Mouse (Mus musculus) MEL (cell line): ENCODE data around the gene Ergic1. TPM values are rescaled to one million over a fixed set of nuclear protein-coding genes. Genes with fewer than 3 reads are reported as not detected.

ENCODE experiments used
- DNase-seq: peaks from one replicate; pipeline ENCODE4 v3.0.0; 2011; ENCODE audit warnings: low read depth, low spot score
- H3K27ac ChIP-seq: 2 replicates; pipeline ENCODE4 v1.5.1; 2012; ENCODE audit warnings: low read depth, mild to moderate bottlenecking, control low read depth, low read length, moderate library complexity; ENCODE audit not compliant: control insufficient read depth
- H3K27me3 ChIP-seq, 2 experiments: fragments of 150-350 bp in 1 of 2; sonication (generic) in 1 of 2; 2 replicates each; pipeline ENCODE4 v1.6.1; 2012; ENCODE audit warnings: low read length in 2 of 2, mild to moderate bottlenecking in 2 of 2, improper control_type of control experiment in 1 of 2, moderate library complexity in 1 of 2; ENCODE audit not compliant: insufficient read depth in 2 of 2, control insufficient read depth in 1 of 2
- H3K36me3 ChIP-seq, 2 experiments: 2 replicates each; pipeline ENCODE4 v1.6.1; 2012 to 2014; ENCODE audit warnings: low read length in 2 of 2, improper control_type of control experiment in 1 of 2, inconsistent platforms in 1 of 2, mild to moderate bottlenecking in 1 of 2; ENCODE audit not compliant: insufficient read depth in 2 of 2, control insufficient read depth in 1 of 2
- H3K4me1 ChIP-seq, 2 experiments: fragments of 150-350 bp in 1 of 2; sonication (generic) in 1 of 2; 2 replicates each; pipeline ENCODE4 v1.6.1; 2012; ENCODE audit warnings: low read length in 2 of 2, improper control_type of control experiment in 1 of 2, mild to moderate bottlenecking in 1 of 2; ENCODE audit not compliant: insufficient read depth in 2 of 2, control insufficient read depth in 1 of 2
- H3K4me3 ChIP-seq, 2 experiments: fragments of 150-350 bp in 1 of 2; sonication (generic) in 1 of 2; 2 replicates each; pipeline ENCODE4 v1.5.1; 2012; ENCODE audit warnings: low read depth in 2 of 2, low read length in 2 of 2, mild to moderate bottlenecking in 2 of 2, moderate library complexity in 2 of 2, control low read depth in 1 of 2, improper control_type of control experiment in 1 of 2; ENCODE audit not compliant: control insufficient read depth in 1 of 2, insufficient read depth in 1 of 2
- H3K79me2 ChIP-seq: 2 replicates; pipeline ENCODE4 v1.6.1; 2012; ENCODE audit warnings: mild to moderate bottlenecking, low read length, moderate library complexity; ENCODE audit not compliant: control insufficient read depth, poor library complexity, insufficient read depth
- H3K9ac ChIP-seq: 2 replicates; pipeline ENCODE4 v1.6.1; 2012; ENCODE audit warnings: low read depth, mild to moderate bottlenecking, control low read depth, low read length, moderate library complexity; ENCODE audit not compliant: control insufficient read depth, poor library complexity, severe bottlenecking
- H3K9me3 ChIP-seq: fragments of 150-350 bp; sonication (generic); replicated peaks from 2 replicates; pipeline ENCODE4 v1.6.1; 2012; ENCODE audit warnings: mild to moderate bottlenecking, low read length, improper control_type of control experiment, moderate library complexity; ENCODE audit not compliant: insufficient read depth
- BHLHE40 ChIP-seq: IDR thresholded peaks from 2 replicates; pipeline ENCODE4 v1.6.1; 2012; ENCODE audit warnings: low read depth, mild to moderate bottlenecking, inconsistent platforms, low read length, improper control_type of control experiment, borderline replicate concordance
- CHD1 ChIP-seq: IDR thresholded peaks from 2 replicates; pipeline ENCODE4 v1.6.1; 2012; ENCODE audit warnings: low read depth, mild to moderate bottlenecking, inconsistent platforms, low read length, improper control_type of control experiment
- CHD2 ChIP-seq: IDR thresholded peaks from 2 replicates; pipeline ENCODE4 v1.6.1; 2011; ENCODE audit warnings: low read length, improper control_type of control experiment
- CTCF ChIP-seq, 3 experiments: IDR thresholded peaks in 2 of 3; conservative IDR thresholded peaks in 1 of 3; 2 replicates each; pipeline ENCODE4 v1.5.1; 2011 to 2012; ENCODE audit warnings: low read length in 3 of 3, low read depth in 2 of 3, mild to moderate bottlenecking in 2 of 3, improper control_type of control experiment in 1 of 3, inconsistent platforms in 1 of 3, mixed read lengths in 1 of 3, moderate library complexity in 1 of 3; ENCODE audit not compliant: control insufficient read depth in 1 of 3, insufficient read depth in 1 of 3, poor library complexity in 1 of 3, severe bottlenecking in 1 of 3
- E2F4 ChIP-seq: IDR thresholded peaks from 2 replicates; pipeline ENCODE4 v1.6.1; 2011; ENCODE audit warnings: low read depth, low read length, improper control_type of control experiment, borderline replicate concordance
- ELF1 ChIP-seq: IDR thresholded peaks from 2 replicates; pipeline ENCODE4 v1.6.1; 2014; ENCODE audit warnings: low read depth, mild to moderate bottlenecking, inconsistent platforms, low read length, improper control_type of control experiment, moderate library complexity
- EP300 ChIP-seq, 2 experiments: IDR thresholded peaks; 2 replicates each; pipeline ENCODE4 v1.6.1; 2011; ENCODE audit warnings: improper control_type of control experiment in 2 of 2, low read length in 2 of 2, low read depth in 1 of 2, mild to moderate bottlenecking in 1 of 2
- GABPA ChIP-seq: IDR thresholded peaks from 2 replicates; pipeline ENCODE4 v1.6.1; 2012; ENCODE audit warnings: low read depth, mild to moderate bottlenecking, inconsistent platforms, low read length, improper control_type of control experiment, moderate library complexity
- GATA1 ChIP-seq: IDR thresholded peaks from 2 replicates; pipeline ENCODE4 v1.6.1; 2011; ENCODE audit warnings: low read depth, low read length, improper control_type of control experiment
- HCFC1 ChIP-seq: IDR thresholded peaks from 2 replicates; pipeline ENCODE4 v1.6.1; 2012; ENCODE audit warnings: low read depth, mild to moderate bottlenecking, inconsistent platforms, low read length, improper control_type of control experiment, moderate library complexity
- JUND ChIP-seq: IDR thresholded peaks from 2 replicates; pipeline ENCODE4 v1.6.1; 2011; ENCODE audit warnings: low read depth, mild to moderate bottlenecking, improper control_type of control experiment, low read length
- KAT2A ChIP-seq: conservative IDR thresholded peaks from 2 replicates; pipeline ENCODE4 v1.6.1; 2012; ENCODE audit warnings: low read depth, low read length, improper control_type of control experiment, inconsistent platforms
- MAFK ChIP-seq: IDR thresholded peaks from 2 replicates; pipeline ENCODE4 v1.6.1; 2011; ENCODE audit warnings: low read depth, mild to moderate bottlenecking, low read length, improper control_type of control experiment, borderline replicate concordance
- MAX ChIP-seq: IDR thresholded peaks from 2 replicates; pipeline ENCODE4 v1.6.1; 2011; ENCODE audit warnings: low read length, improper control_type of control experiment
- MAZ ChIP-seq: IDR thresholded peaks from 2 replicates; pipeline ENCODE4 v1.6.1; 2012; ENCODE audit warnings: low read depth, mild to moderate bottlenecking, inconsistent platforms, low read length, improper control_type of control experiment
- MEF2A ChIP-seq: IDR thresholded peaks from 2 replicates; pipeline ENCODE4 v1.6.1; 2014; ENCODE audit warnings: low read depth, mild to moderate bottlenecking, inconsistent platforms, low read length, improper control_type of control experiment; ENCODE audit not compliant: poor library complexity, insufficient replicate concordance, severe bottlenecking; ENCODE audit errors: extremely low read depth
- MXI1 ChIP-seq: IDR thresholded peaks from 2 replicates; pipeline ENCODE4 v1.6.1; 2011; ENCODE audit warnings: mild to moderate bottlenecking, low read depth, low read length, improper control_type of control experiment
- MYB ChIP-seq: IDR thresholded peaks from 2 replicates; pipeline ENCODE4 v1.6.1; 2011; ENCODE audit warnings: mild to moderate bottlenecking, low read depth, low read length, improper control_type of control experiment
- MYC ChIP-seq: IDR thresholded peaks from 2 replicates; pipeline ENCODE4 v1.6.1; 2011; ENCODE audit warnings: low read depth, mild to moderate bottlenecking, low read length, improper control_type of control experiment, moderate library complexity
- NELFE ChIP-seq: IDR thresholded peaks from 2 replicates; pipeline ENCODE4 v1.6.1; 2011; ENCODE audit warnings: low read depth, low read length, improper control_type of control experiment
- NRF1 ChIP-seq: IDR thresholded peaks from 2 replicates; pipeline ENCODE4 v1.6.1; 2014; ENCODE audit warnings: low read depth, mild to moderate bottlenecking, inconsistent platforms, low read length, improper control_type of control experiment, moderate library complexity; ENCODE audit not compliant: poor library complexity, insufficient read depth, severe bottlenecking
- POLR2A ChIP-seq, 2 experiments: IDR thresholded peaks; 2 replicates each; pipeline ENCODE4 v1.6.1; 2011 to 2012; ENCODE audit warnings: low read length in 2 of 2, mild to moderate bottlenecking in 2 of 2, control low read depth in 1 of 2, improper control_type of control experiment in 1 of 2, low read depth in 1 of 2, moderate library complexity in 1 of 2; ENCODE audit not compliant: control insufficient read depth in 1 of 2, insufficient read depth in 1 of 2, poor library complexity in 1 of 2
- POLR2AphosphoS2 ChIP-seq: IDR thresholded peaks from 2 replicates; pipeline ENCODE4 v1.6.1; 2011; ENCODE audit warnings: low read length, improper control_type of control experiment
- RAD21 ChIP-seq: IDR thresholded peaks from 2 replicates; pipeline ENCODE4 v1.6.1; 2011; ENCODE audit warnings: mild to moderate bottlenecking, low read depth, low read length, improper control_type of control experiment
- RCOR1 ChIP-seq: IDR thresholded peaks from 2 replicates; pipeline ENCODE4 v1.6.1; 2012; ENCODE audit warnings: low read depth, mild to moderate bottlenecking, inconsistent platforms, low read length, improper control_type of control experiment
- SIN3A ChIP-seq: IDR thresholded peaks from 2 replicates; pipeline ENCODE4 v1.6.1; 2012; ENCODE audit warnings: low read length, improper control_type of control experiment, inconsistent platforms
- SMC3 ChIP-seq: IDR thresholded peaks from 2 replicates; pipeline ENCODE4 v1.6.1; 2011; ENCODE audit warnings: low read depth, low read length, improper control_type of control experiment
- TAL1 ChIP-seq: IDR thresholded peaks from 2 replicates; pipeline ENCODE4 v1.6.1; 2012; ENCODE audit warnings: mild to moderate bottlenecking, inconsistent platforms, low read length, moderate library complexity, mixed read lengths
- TBP ChIP-seq: IDR thresholded peaks from 2 replicates; pipeline ENCODE4 v1.8.0; 2011; ENCODE audit warnings: low read depth, low read length, improper control_type of control experiment
- TCF12 ChIP-seq: IDR thresholded peaks from 2 replicates; pipeline ENCODE4 v1.6.1; 2014; ENCODE audit warnings: low read depth, mild to moderate bottlenecking, inconsistent platforms, low read length, improper control_type of control experiment, moderate library complexity
- UBTF ChIP-seq: IDR thresholded peaks from 2 replicates; pipeline ENCODE4 v1.6.1; 2012; ENCODE audit warnings: low read depth, mild to moderate bottlenecking, inconsistent platforms, low read length, improper control_type of control experiment, moderate library complexity, borderline replicate concordance; ENCODE audit not compliant: insufficient read depth
- USF1 ChIP-seq: IDR thresholded peaks from 2 replicates; pipeline ENCODE4 v1.6.1; 2014; ENCODE audit warnings: low read depth, mild to moderate bottlenecking, inconsistent platforms, low read length, improper control_type of control experiment, moderate library complexity
- USF2 ChIP-seq, 2 experiments: IDR thresholded peaks; 2 replicates each; pipeline ENCODE4 v1.6.1; 2011 to 2012; ENCODE audit warnings: improper control_type of control experiment in 2 of 2, low read length in 2 of 2, borderline replicate concordance in 1 of 2, inconsistent platforms in 1 of 2, low read depth in 1 of 2, mild to moderate bottlenecking in 1 of 2; ENCODE audit not compliant: insufficient read depth in 1 of 2
- ZC3H11A ChIP-seq: IDR thresholded peaks from 2 replicates; pipeline ENCODE4 v1.6.1; 2012; ENCODE audit warnings: low read depth, mild to moderate bottlenecking, inconsistent platforms, low read length, improper control_type of control experiment
- ZKSCAN1 ChIP-seq: IDR thresholded peaks from 2 replicates; pipeline ENCODE4 v1.6.1; 2012; ENCODE audit warnings: low read depth, mild to moderate bottlenecking, inconsistent platforms, low read length, improper control_type of control experiment, moderate library complexity
- ZMIZ1 ChIP-seq: IDR thresholded peaks from 2 replicates; pipeline ENCODE4 v1.6.1; 2012; ENCODE audit warnings: low read depth, mild to moderate bottlenecking, inconsistent platforms, low read length, improper control_type of control experiment, moderate library complexity
- ZNF384 ChIP-seq: IDR thresholded peaks from 2 replicates; pipeline ENCODE4 v1.6.1; 2012; ENCODE audit warnings: low read depth, mild to moderate bottlenecking, inconsistent platforms, low read length, improper control_type of control experiment
- polyA plus RNA-seq, 2 experiments: library from polyadenylated mRNA; stranded (reverse) in 1 of 2; unstranded in 1 of 2; fragments of >175 nt in 1 of 2; fragments of >200 nt in 1 of 2; gene quantifications; 2 replicates each; pipeline versions ENCODE4 v1.2.1 to v1.2.4; 2012; ENCODE audit warnings: low replicate concordance in 2 of 2, low read depth in 1 of 2; ENCODE audit not compliant: insufficient read length in 2 of 2, insufficient read depth in 1 of 2, missing spikeins in 1 of 2
- total RNA-seq: library from RNA; depleted of rRNA; stranded (reverse); fragments of 300-350 nt; gene quantifications from 2 replicates; pipeline ENCODE4 v1.2.3, GENCODE M21; 2012

The Ergic1 gene
- total and polyA plus RNA-seq, 3 experiments = 78.5 to 730 (median 95.6) TPM

DNA sequence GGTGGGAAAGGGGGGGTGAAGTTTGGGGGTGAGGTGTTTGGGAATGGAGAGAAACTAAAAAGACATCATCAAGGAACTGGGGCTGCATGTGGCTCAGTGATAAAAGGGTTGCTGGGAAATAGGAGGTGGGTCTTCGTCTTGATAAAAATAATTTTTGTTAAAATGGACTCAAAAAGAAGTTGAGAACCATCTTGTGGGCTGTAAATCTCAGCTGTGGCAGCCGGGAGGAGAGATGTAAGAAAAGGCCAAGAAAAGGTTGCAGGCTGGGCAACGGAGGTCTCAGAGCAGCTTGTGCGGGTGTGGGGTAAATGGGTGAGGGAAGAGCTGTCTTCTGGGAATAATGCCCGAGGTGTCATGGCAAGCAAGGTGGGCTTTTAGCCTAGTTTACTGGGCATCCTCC is 100.9 kb downstream of the Ergic1 start:
- Histone ChIP-seq H3K36me3 (peaks cover 0 to 13% of the 10 kb centered on the region in 2 experiments; a peak in 2 of 4 replicates), H3K4me1 (peaks cover 2 to 18% of the 10 kb centered on the region in 2 experiments; a peak in 3 of 4 replicates), H3K9me3 (no peaks in the 10 kb centered on the region), H3K4me3 (peak overlapping the region; percentile 39 to 73), H3K27me3 (no peaks in the 10 kb centered on the region), H3K9ac (peak overlapping the region; percentile 69), H3K79me2 (peaks cover 3% of the 10 kb centered on the region; the same call in 1 of the 2 replicates), H3K27ac (peak overlapping the region; percentile 69)
- DNase-seq = peak; percentile 54
- 0 out of 2 replicates have a peak, but pooled peaks have one; percentile 21 for TF ChIP-seq ELF1
- no peak for TF ChIP-seq UBTF
- TF ChIP-seq MAZ = 0 out of 2 replicates have a peak, but pooled peaks have one; percentile 35
- no peak for TF ChIP-seq POLR2A (IDR thresholded peaks at IDR 0.05; ENCODE audit: control insufficient read depth in 1 of 2, insufficient read depth in 1 of 2, low read depth in 1 of 2, low read length in 2 of 2, poor library complexity in 1 of 2)
- TF ChIP-seq MYB = no peak
- TF ChIP-seq TCF12 = peak; percentile 67
- no peak for TF ChIP-seq ZKSCAN1
- peak; percentile 71 for TF ChIP-seq MAX
- no peak for TF ChIP-seq POLR2AphosphoS2
- no peak for TF ChIP-seq KAT2A
- no peak for TF ChIP-seq E2F4
- TF ChIP-seq JUND = no peak
- peak; percentile 66 for TF ChIP-seq HCFC1
- peak; percentile 81; the same call in 1 of the 2 replicates for TF ChIP-seq CHD1
- 0 out of 2 replicates have a peak, but pooled peaks have one; percentile 11 for TF ChIP-seq USF1
- no peak for TF ChIP-seq TBP
- no peak for TF ChIP-seq ZC3H11A
- TF ChIP-seq MXI1 = peak; percentile 54; the same call in 1 of the 2 replicates
- TF ChIP-seq GATA1 = peak; percentile 43; the same call in 1 of the 2 replicates
- TF ChIP-seq CTCF (IDR thresholded peaks at IDR 0.05 in 2 of 3, conservative IDR thresholded peaks at IDR 0.05 in 1 of 3; ENCODE audit: control insufficient read depth in 1 of 3, insufficient read depth in 1 of 3, low read depth in 2 of 3, low read length in 3 of 3, poor library complexity in 1 of 3, severe bottlenecking in 1 of 3) = no peak
- no peak; the same call in 1 of the 2 replicates for TF ChIP-seq NELFE
- peak; percentile 53; the same call in 1 of the 2 replicates for TF ChIP-seq MYC
- no peak for TF ChIP-seq USF2 (IDR thresholded peaks at IDR 0.05; ENCODE audit: borderline replicate concordance in 1 of 2, insufficient read depth in 1 of 2, low read depth in 1 of 2, low read length in 2 of 2)
- peak; percentile 5; the same call in 1 of the 2 replicates for TF ChIP-seq TAL1
- TF ChIP-seq MAFK = no peak
- TF ChIP-seq EP300 (IDR thresholded peaks at IDR 0.05; ENCODE audit: low read depth in 1 of 2, low read length in 2 of 2) = peak; percentile 14 to 42; a peak in 2 of 4 replicates
- no peak for TF ChIP-seq NRF1
- 0 out of 2 replicates have a peak, but pooled peaks have one; percentile 8 for TF ChIP-seq SMC3
- no peak for TF ChIP-seq MEF2A
- no peak for TF ChIP-seq BHLHE40
- TF ChIP-seq CHD2 = no peak
- TF ChIP-seq ZNF384 = no peak
- TF ChIP-seq RAD21 = no peak
- peak; percentile 55; the same call in 1 of the 2 replicates for TF ChIP-seq SIN3A
- peak; percentile 50 for TF ChIP-seq RCOR1
- TF ChIP-seq GABPA = no peak
- TF ChIP-seq ZMIZ1 = 0 out of 2 replicates have a peak, but pooled peaks have one; percentile 57
